Mouse (Mus musculus) cerebellum, adult 2 months (tissue): ENCODE measurements around the gene Bace1.

Experiments
- CTCF ChIP-seq: fragments of 200-500 bp; IDR thresholded peaks from 2 replicates; pipeline ENCODE4 v1.5.1; 2011; ENCODE audit warnings: low read depth, mild to moderate bottlenecking, control low read depth, low read length, moderate library complexity, borderline replicate concordance; ENCODE audit not compliant: insufficient read depth
- POLR2A ChIP-seq: fragments of 200-500 bp; IDR thresholded peaks from 2 replicates; pipeline ENCODE4 v1.6.1; 2011; ENCODE audit warnings: low read length, control low read depth, borderline replicate concordance; ENCODE audit not compliant: insufficient read depth

GRCm38 (mm10) chr9:45815113-45815512 is 23.3 kb upstream of the Bace1 start:
- TF ChIP-seq CTCF (no peak), POLR2A (no peak)
